8 mouse cellular contexts compared by ENCODE assay signal in the genomic region with DNA sequence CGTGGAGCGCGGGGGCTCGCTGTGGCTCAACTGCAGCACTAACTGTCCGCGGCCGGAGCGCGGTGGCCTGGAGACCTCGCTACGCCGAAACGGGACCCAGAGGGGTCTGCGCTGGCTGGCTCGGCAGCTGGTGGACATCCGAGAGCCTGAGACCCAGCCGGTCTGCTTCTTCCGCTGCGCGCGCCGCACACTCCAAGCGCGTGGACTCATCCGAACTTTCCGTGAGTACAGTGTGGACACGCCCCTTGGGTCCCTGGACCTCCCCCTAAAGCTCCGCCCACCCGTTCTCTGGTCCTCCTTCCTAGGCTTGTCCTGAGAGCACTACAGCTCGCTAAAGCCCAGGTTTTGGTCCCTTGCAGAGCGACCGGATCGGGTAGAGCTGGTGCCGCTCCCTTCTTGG. TPM values are rescaled to one million over a fixed set of nuclear protein-coding genes. Genes with fewer than 3 reads are reported as not detected.
DNase-seq lines count a peak whose midpoint lies in the region; ATAC-seq and TF ChIP-seq lines count a peak whose summit lies in the region.

No protein-coding gene starts in this region.

- no peak for TF ChIP-seq CTCF in intestine, postnatal 0 days (IDR thresholded peaks at IDR 0.05; ENCODE audit: low read depth)

- peak overlapping the region; percentile 42; the same call in 1 of the 2 replicates for H3K9ac ChIP-seq in intestine, postnatal 0 days (ENCODE audit: low read depth, low read length)
- H3K9ac ChIP-seq in limb, embryonic 14.5 days (ENCODE audit: low read depth, low read length, severe bottlenecking): no peak overlapping the region
- no peak overlapping the region for H3K9ac ChIP-seq in midbrain, embryonic 15.5 days
- 0 out of 2 replicates have a peak overlapping the region, but pooled peaks have one; percentile 10 for H3K9ac ChIP-seq in stomach, embryonic 14.5 days (replicated peaks; ENCODE audit: low read depth, low read length)

- H3K4me1 ChIP-seq in intestine, postnatal 0 days (replicated peaks; ENCODE audit: control insufficient read depth, insufficient read depth, low read length): peaks cover 23% of the 10 kb centered on the region
- H3K4me1 ChIP-seq in limb, embryonic 14.5 days (ENCODE audit: control insufficient read depth, insufficient read depth, low read length): peaks cover 36% of the 10 kb centered on the region
- peaks cover 74% of the 10 kb centered on the region for H3K4me1 ChIP-seq in midbrain, embryonic 15.5 days
- peaks cover 38% of the 10 kb centered on the region for H3K4me1 ChIP-seq in stomach, embryonic 14.5 days (ENCODE audit: control insufficient read depth, insufficient read depth, low read length)

- no peak for TF ChIP-seq POLR2A in limb, embryonic 14.5 days (IDR thresholded peaks at IDR 0.05; ENCODE audit: borderline replicate concordance, extremely low read depth, insufficient read depth, insufficient read length)

- no peak overlapping the region for H3K27ac ChIP-seq in intestine, postnatal 0 days (ENCODE audit: low read depth, low read length)
- H3K27ac ChIP-seq in limb, embryonic 14.5 days (replicated peaks; ENCODE audit: low read depth, low read length): no peak overlapping the region
- H3K27ac ChIP-seq in midbrain, embryonic 15.5 days: no peak overlapping the region
- no peak overlapping the region for H3K27ac ChIP-seq in stomach, embryonic 14.5 days (ENCODE audit: low read length)

- peak; percentile 28 for ATAC-seq in granulocyte monocyte progenitor cell, adult 5-6 weeks (replicated peaks; ENCODE audit: poor library complexity, severe bottlenecking)
- peak; percentile 55 for ATAC-seq in intestine, postnatal 0 days
- ATAC-seq in limb, embryonic 14.5 days (ENCODE audit: low FRiP score, low read depth): peak; percentile 82
- ATAC-seq in midbrain, embryonic 15.5 days (replicated peaks): no peak
- ATAC-seq in stomach, embryonic 14.5 days (ENCODE audit: insufficient number of reproducible peaks, insufficient read depth, low FRiP score, low read depth): peak; percentile 81

- peak; percentile 81 for DNase-seq in right cerebral cortex, adult 18-20 months
- no peak for DNase-seq in right cerebral cortex, postnatal 25 days
- peak; percentile 89 for DNase-seq in embryo, embryonic 10 days (ENCODE audit: low spot score)
- peak; percentile 93 for DNase-seq in limb, embryonic 14.5 days (ENCODE audit: low spot score)

- under 1% methylated on average over 34 of the region's 34 CpGs for WGBS in intestine, postnatal 0 days
- WGBS in limb, embryonic 14.5 days: under 1% methylated on average over 34 of the region's 34 CpGs
- under 1% methylated on average over 34 of the region's 34 CpGs for WGBS in midbrain, embryonic 15.5 days
- WGBS in stomach, embryonic 14.5 days: under 1% methylated on average over 34 of the region's 34 CpGs

- peak overlapping the region; percentile 53 for H3K4me3 ChIP-seq in intestine, postnatal 0 days (ENCODE audit: low read depth, low read length)
- H3K4me3 ChIP-seq in limb, embryonic 14.5 days (replicated peaks; ENCODE audit: low read length): peak overlapping the region; percentile 49
- peak overlapping the region; percentile 59 for H3K4me3 ChIP-seq in midbrain, embryonic 15.5 days
- peak overlapping the region; percentile 42 for H3K4me3 ChIP-seq in stomach, embryonic 14.5 days (ENCODE audit: low read depth, low read length)

- no peaks in the 10 kb centered on the region for H3K9me3 ChIP-seq in intestine, postnatal 0 days (ENCODE audit: control insufficient read depth)
- no peaks in the 10 kb centered on the region for H3K9me3 ChIP-seq in limb, embryonic 14.5 days (ENCODE audit: control insufficient read depth, low read length)
- no peaks in the 10 kb centered on the region for H3K9me3 ChIP-seq in midbrain, embryonic 15.5 days
- H3K9me3 ChIP-seq in stomach, embryonic 14.5 days (ENCODE audit: control insufficient read depth, low read depth, low read length): no peaks in the 10 kb centered on the region

- H3K27me3 ChIP-seq in intestine, postnatal 0 days (replicated peaks; ENCODE audit: control insufficient read depth, insufficient read depth, low read length): peaks cover 62% of the 10 kb centered on the region
- H3K27me3 ChIP-seq in limb, embryonic 14.5 days (ENCODE audit: control insufficient read depth, insufficient read depth, low read length): peaks cover 82% of the 10 kb centered on the region
- H3K27me3 ChIP-seq in midbrain, embryonic 15.5 days (replicated peaks): peaks cover 90% of the 10 kb centered on the region
- peaks cover 63% of the 10 kb centered on the region for H3K27me3 ChIP-seq in stomach, embryonic 14.5 days (ENCODE audit: control insufficient read depth, insufficient read depth, low read length)

- H3K4me2 ChIP-seq in intestine, postnatal 0 days (replicated peaks; ENCODE audit: low read depth): peak overlapping the region; percentile 95
- peak overlapping the region; percentile 92 for H3K4me2 ChIP-seq in limb, embryonic 14.5 days (replicated peaks; ENCODE audit: low read depth, low read length, severe bottlenecking)
- peak overlapping the region; percentile 98 for H3K4me2 ChIP-seq in midbrain, embryonic 15.5 days
- peak overlapping the region; percentile 95 for H3K4me2 ChIP-seq in stomach, embryonic 14.5 days (replicated peaks; ENCODE audit: low read depth, low read length)

- H3K36me3 ChIP-seq in intestine, postnatal 0 days (ENCODE audit: control insufficient read depth, insufficient read depth): 0 out of 2 replicates have a peak, but pooled peaks cover 1% of the 10 kb centered on the region
- H3K36me3 ChIP-seq in limb, embryonic 14.5 days (ENCODE audit: control insufficient read depth, insufficient read depth, low read length): no peaks in the 10 kb centered on the region
- H3K36me3 ChIP-seq in midbrain, embryonic 15.5 days (replicated peaks): no peaks in the 10 kb centered on the region
- H3K36me3 ChIP-seq in stomach, embryonic 14.5 days (ENCODE audit: control insufficient read depth, insufficient read depth, low read length): no peaks in the 10 kb centered on the region

RNA-seq across cellular contexts. Expression of gene Icam5, which starts 1.3 kb away (rescaled TPM):
- total RNA-seq in granulocyte monocyte progenitor cell, adult 5-6 weeks (2014; fragmentation: Nextera tagmentation): 0.36 TPM in 1 of 2 replicates, not detected in the other
- 0.04 TPM in 1 of 2 replicates, not detected in the other for total RNA-seq in granulocyte monocyte progenitor cell, adult 5-6 weeks (2017)
- polyA plus RNA-seq in intestine, postnatal 0 days (2015; fragmentation: Nextera tagmentation; extraction: Ambion mirVana): 0.08 and 0.12 TPM in 2 replicates
- polyA plus RNA-seq in limb, embryonic 14.5 days (2012; rRNA removed): 0.23 and 0.34 TPM in 2 replicates
- 0.08 and 0.11 TPM in 2 replicates for polyA plus RNA-seq in limb, embryonic 14.5 days (2014; fragmentation: Nextera tagmentation; extraction: Ambion mirVana)
- 1.8 TPM in 2 replicates for polyA plus RNA-seq in midbrain, embryonic 15.5 days (2015; fragmentation: Nextera tagmentation; extraction: Ambion mirVana)
- 0.18 TPM in 1 of 2 replicates, not detected in the other for polyA plus RNA-seq in stomach, embryonic 14.5 days (2014; fragmentation: Nextera tagmentation; extraction: Ambion mirVana)

RNA-seq across cellular contexts. Expression of gene Icam4, which starts 4.0 kb away (rescaled TPM):
- total RNA-seq in granulocyte monocyte progenitor cell, adult 5-6 weeks (2014; fragmentation: Nextera tagmentation): 2.1 and 2.3 TPM in 2 replicates
- total RNA-seq in granulocyte monocyte progenitor cell, adult 5-6 weeks (2017): 0.31 and 1.2 TPM in 2 replicates
- polyA plus RNA-seq in intestine, postnatal 0 days (2015; fragmentation: Nextera tagmentation; extraction: Ambion mirVana): 0.12 and 0.20 TPM in 2 replicates
- 0.26 and 0.47 TPM in 2 replicates for polyA plus RNA-seq in limb, embryonic 14.5 days (2012; rRNA removed)
- polyA plus RNA-seq in limb, embryonic 14.5 days (2014; fragmentation: Nextera tagmentation; extraction: Ambion mirVana): 0.99 and 1.3 TPM in 2 replicates
- polyA plus RNA-seq in midbrain, embryonic 15.5 days (2015; fragmentation: Nextera tagmentation; extraction: Ambion mirVana): 0.27 TPM in 2 replicates
- 0.84 and 1.0 TPM in 2 replicates for polyA plus RNA-seq in stomach, embryonic 14.5 days (2014; fragmentation: Nextera tagmentation; extraction: Ambion mirVana)

RNA-seq across cellular contexts. Expression of gene Icam1, which starts 17.4 kb away (rescaled TPM):
- 11.6 and 14.7 TPM in 2 replicates for total RNA-seq in granulocyte monocyte progenitor cell, adult 5-6 weeks (2014; fragmentation: Nextera tagmentation)
- total RNA-seq in granulocyte monocyte progenitor cell, adult 5-6 weeks (2017): 5.9 and 8.0 TPM in 2 replicates
- polyA plus RNA-seq in intestine, postnatal 0 days (2015; fragmentation: Nextera tagmentation; extraction: Ambion mirVana): 10.2 and 11.8 TPM in 2 replicates
- 15.5 and 16.6 TPM in 2 replicates for polyA plus RNA-seq in limb, embryonic 14.5 days (2012; rRNA removed)
- 18.3 and 21.2 TPM in 2 replicates for polyA plus RNA-seq in limb, embryonic 14.5 days (2014; fragmentation: Nextera tagmentation; extraction: Ambion mirVana)
- polyA plus RNA-seq in midbrain, embryonic 15.5 days (2015; fragmentation: Nextera tagmentation; extraction: Ambion mirVana): 3.3 and 3.9 TPM in 2 replicates
- polyA plus RNA-seq in stomach, embryonic 14.5 days (2014; fragmentation: Nextera tagmentation; extraction: Ambion mirVana): 10.6 and 12.5 TPM in 2 replicates

RNA-seq across cellular contexts. Expression of gene Mrpl4, which starts 30.6 kb away (rescaled TPM):
- total RNA-seq in granulocyte monocyte progenitor cell, adult 5-6 weeks (2014; fragmentation: Nextera tagmentation): 44.8 and 73.4 TPM in 2 replicates
- total RNA-seq in granulocyte monocyte progenitor cell, adult 5-6 weeks (2017): 44.5 and 46.0 TPM in 2 replicates
- 107 and 113 TPM in 2 replicates for polyA plus RNA-seq in intestine, postnatal 0 days (2015; fragmentation: Nextera tagmentation; extraction: Ambion mirVana)
- 89.0 and 114 TPM in 2 replicates for polyA plus RNA-seq in limb, embryonic 14.5 days (2012; rRNA removed)
- polyA plus RNA-seq in limb, embryonic 14.5 days (2014; fragmentation: Nextera tagmentation; extraction: Ambion mirVana): 115 and 118 TPM in 2 replicates
- 93.4 and 110 TPM in 2 replicates for polyA plus RNA-seq in midbrain, embryonic 15.5 days (2015; fragmentation: Nextera tagmentation; extraction: Ambion mirVana)
- polyA plus RNA-seq in stomach, embryonic 14.5 days (2014; fragmentation: Nextera tagmentation; extraction: Ambion mirVana): 136 and 150 TPM in 2 replicates

RNA-seq across cellular contexts. Expression of gene Zglp1, which starts 33.8 kb away (rescaled TPM):
- total RNA-seq in granulocyte monocyte progenitor cell, adult 5-6 weeks (2014; fragmentation: Nextera tagmentation): 6.2 TPM in 1 of 2 replicates, not detected in the other
- not detected in 2 replicates for total RNA-seq in granulocyte monocyte progenitor cell, adult 5-6 weeks (2017)
- polyA plus RNA-seq in intestine, postnatal 0 days (2015; fragmentation: Nextera tagmentation; extraction: Ambion mirVana): not detected in 2 replicates
- 1.4 TPM in 1 of 2 replicates, not detected in the other for polyA plus RNA-seq in limb, embryonic 14.5 days (2012; rRNA removed)
- 0.23 TPM in 1 of 2 replicates, not detected in the other for polyA plus RNA-seq in limb, embryonic 14.5 days (2014; fragmentation: Nextera tagmentation; extraction: Ambion mirVana)
- 0.86 and 3.1 TPM in 2 replicates for polyA plus RNA-seq in midbrain, embryonic 15.5 days (2015; fragmentation: Nextera tagmentation; extraction: Ambion mirVana)
- polyA plus RNA-seq in stomach, embryonic 14.5 days (2014; fragmentation: Nextera tagmentation; extraction: Ambion mirVana): 1.8 TPM in 1 of 2 replicates, not detected in the other

Comparison
In these comparisons a context has a peak if more than half of its experiments do, and no peak if none do; other contexts are left out.
1. H3K9ac ChIP-seq: peak in intestine, postnatal 0 days (single experiment) and stomach, embryonic 14.5 days (single experiment); none in limb, embryonic 14.5 days (single experiment) and midbrain, embryonic 15.5 days (single experiment).
2. Peak in every context shown above with its lines, with median percentiles within 50 percentile points of each other: H3K4me2 ChIP-seq and H3K4me3 ChIP-seq.